Mouse (Mus musculus) lung, postnatal 0 days (tissue): ENCODE results near the gene Gng5. TPM values are rescaled to one million over a fixed set of nuclear protein-coding genes. Genes with fewer than 3 reads are reported as not detected.

Source experiments
- ATAC-seq: fragments of 200-750 bp; cut with Nextera tagmentation; 2 replicates; pipeline ENCODE4 v1.8.0; 2017; ENCODE audit warnings: moderate library complexity
- DNase-seq: peaks from one replicate; pipeline ENCODE4 v3.0.0-alpha.2; 2016; ENCODE audit warnings: low spot score
- H3K27ac ChIP-seq: fragments of 300-500 bp; sonication (generic); 2 replicates; pipeline ENCODE4 v1.5.1; 2014; ENCODE audit warnings: antibody characterized with exemption, mild to moderate bottlenecking, low read length, mixed read lengths
- H3K27me3 ChIP-seq: fragments of 300-500 bp; sonication (generic); replicated peaks from 2 replicates; pipeline ENCODE4 v1.6.1; 2014; ENCODE audit warnings: low read length, mixed read lengths; ENCODE audit not compliant: insufficient read depth
- H3K36me3 ChIP-seq: fragments of 300-500 bp; sonication (generic); 2 replicates; pipeline ENCODE4 v1.6.1; 2014; ENCODE audit warnings: low read length, mixed read lengths; ENCODE audit not compliant: insufficient read depth
- H3K4me1 ChIP-seq: fragments of 300-500 bp; sonication (generic); 2 replicates; pipeline ENCODE4 v1.6.1; 2014; ENCODE audit warnings: antibody characterized with exemption, low read depth, low read length, mixed read lengths; ENCODE audit not compliant: insufficient read depth
- H3K4me2 ChIP-seq: fragments of 300-500 bp; sonication (generic); replicated peaks from 2 replicates; pipeline ENCODE4 v1.6.1; 2014; ENCODE audit warnings: low read depth, mild to moderate bottlenecking, low read length, moderate library complexity, mixed read lengths
- H3K4me3 ChIP-seq: fragments of 300-500 bp; sonication (generic); 2 replicates; pipeline ENCODE4 v1.5.1; 2014; ENCODE audit warnings: low read depth, low read length
- H3K9ac ChIP-seq: fragments of 300-500 bp; sonication (generic); replicated peaks from 2 replicates; pipeline ENCODE4 v1.6.1; 2014; ENCODE audit warnings: low read depth, mild to moderate bottlenecking
- H3K9me3 ChIP-seq: fragments of 300-500 bp; sonication (generic); 2 replicates; pipeline ENCODE4 v1.6.1; 2016; ENCODE audit warnings: low read length, mixed read lengths
- CTCF ChIP-seq: IDR thresholded peaks from 2 replicates; pipeline ENCODE4 v1.5.1; 2016; ENCODE audit warnings: antibody characterized with exemption, mild to moderate bottlenecking
- EP300 ChIP-seq: IDR thresholded peaks from 2 replicates; pipeline ENCODE4 v1.6.1; 2016; ENCODE audit warnings: antibody characterized with exemption, mild to moderate bottlenecking, control low read depth
- WGBS: fragments of 180-500 bp; shearing (Covaris S2); extraction: QIAGEN DNeasy Blood & Tissue Kit; methylation state at CpG from one replicate; pipeline ENCODE4 v1.1.7; 2014; 5-methylcytosine and 5-hydroxymethylcytosine counted together
- polyA plus RNA-seq: library from polyadenylated mRNA; unstranded; fragments of >200 nt; fragmentation: Nextera tagmentation; extraction: Ambion mirVana; gene quantifications from 2 replicates; pipeline ENCODE4 v1.2.1, GENCODE M21; 2015

Gene Gng5
- polyA plus RNA-seq, 1 experiment from 2014 or later, result 1,414 TPM

- TF ChIP-seq CTCF (no peak), EP300 (no peak)
- Histone ChIP-seq H3K27ac (no peak overlapping the region), H3K4me3 (no peak overlapping the region), H3K27me3 (no peaks in the 10 kb centered on the region), H3K4me2 (no peak overlapping the region), H3K4me1 (no peaks in the 10 kb centered on the region), H3K36me3 (no peaks in the 10 kb centered on the region), H3K9me3 (no peaks in the 10 kb centered on the region), H3K9ac (no peak overlapping the region)
- DNase-seq (no peak), ATAC-seq (no peak)
Observed at GRCm38 (mm10) chr3:146473741-146474140, 25.9 kb upstream of the Gng5 start.

- H3K4me2 ChIP-seq, result no peak overlapping the region
- H3K4me3 ChIP-seq, result no peak overlapping the region
- TF ChIP-seq CTCF, result no peak
- TF ChIP-seq EP300, result no peak
- WGBS, result 98% methylated on average over 3 of the region's 3 CpGs
- no peak for DNase-seq
- no peak overlapping the region for H3K9ac ChIP-seq
- H3K27ac ChIP-seq, result no peak overlapping the region
- no peak for ATAC-seq
- H3K36me3 ChIP-seq, result no peaks in the 10 kb centered on the region
- H3K27me3 ChIP-seq, result no peaks in the 10 kb centered on the region
- H3K4me1 ChIP-seq, result no peaks in the 10 kb centered on the region
- H3K9me3 ChIP-seq, result no peaks in the 10 kb centered on the region
Observed at GRCm38 (mm10) chr3:146474428-146474827, 25.2 kb upstream of the Gng5 start.

GRCm38 (mm10) chr3:146482044-146482443 is 17.6 kb upstream of the Gng5 start:
- ATAC-seq, result no peak
- no peaks in the 10 kb centered on the region for H3K27me3 ChIP-seq

GRCm38 (mm10) chr3:146486464-146486863 is 13.1 kb upstream of the Gng5 start:
- 82% methylated on average over 4 of the region's 4 CpGs for WGBS
- no peaks in the 10 kb centered on the region for H3K27me3 ChIP-seq
- no peak for ATAC-seq

More at GRCm38 (mm10) chr3:146482044-146482443, 17.6 kb upstream of the Gng5 start:
- no peak overlapping the region for H3K4me3 ChIP-seq
- H3K4me2 ChIP-seq, result no peak overlapping the region
- no peaks in the 10 kb centered on the region for H3K4me1 ChIP-seq
- peak; percentile 35 for DNase-seq
- no peaks in the 10 kb centered on the region for H3K9me3 ChIP-seq
- no peak for TF ChIP-seq EP300
- TF ChIP-seq CTCF, result peak; percentile 44
- no peak overlapping the region for H3K27ac ChIP-seq
- no peak overlapping the region for H3K9ac ChIP-seq
- 49% methylated on average over 2 of the region's 2 CpGs for whole genome bisulfite sequencing
- no peaks in the 10 kb centered on the region for H3K36me3 ChIP-seq

GRCm38 (mm10) chr3:146494941-146495340 is 4.7 kb upstream of the Gng5 start:
- TF ChIP-seq EP300 (no peak), CTCF (no peak)
- no peaks in the 10 kb centered on the region for H3K36me3 ChIP-seq
- DNase-seq (no peak), ATAC-seq (no peak)
- H3K9ac ChIP-seq, result no peak overlapping the region
- H3K9me3 ChIP-seq, result no peaks in the 10 kb centered on the region
- WGBS, result 90% methylated on average over 8 of the region's 8 CpGs
- no peak overlapping the region for H3K4me3 ChIP-seq
- H3K4me1 ChIP-seq, result no peaks in the 10 kb centered on the region
- H3K27ac ChIP-seq, result no peak overlapping the region
- no peak overlapping the region for H3K4me2 ChIP-seq
- H3K27me3 ChIP-seq, result no peaks in the 10 kb centered on the region

More at GRCm38 (mm10) chr3:146486464-146486863, 13.1 kb upstream of the Gng5 start:
- DNase-seq, result no peak
- Histone ChIP-seq H3K27ac (no peak overlapping the region), H3K9me3 (no peaks in the 10 kb centered on the region), H3K4me2 (no peak overlapping the region), H3K9ac (no peak overlapping the region), H3K4me1 (no peaks in the 10 kb centered on the region), H3K36me3 (no peaks in the 10 kb centered on the region), H3K4me3 (no peak overlapping the region)
- TF ChIP-seq CTCF, result peak; percentile 32
- TF ChIP-seq EP300, result no peak

GRCm38 (mm10) chr3:146498989-146499388 is 618 bp upstream of the Gng5 start:
- Histone ChIP-seq H3K9ac (peak overlapping the region; percentile 94), H3K4me2 (peak overlapping the region; percentile 64), H3K4me3 (peak overlapping the region; percentile 96), H3K27ac (peak overlapping the region; percentile 99), H3K4me1 (peaks cover 3% of the 10 kb centered on the region; the same call in 1 of the 2 replicates), H3K27me3 (no peaks in the 10 kb centered on the region), H3K9me3 (no peaks in the 10 kb centered on the region), H3K36me3 (no peaks in the 10 kb centered on the region)
- 2% methylated on average over 13 of the region's 13 CpGs for WGBS
- TF ChIP-seq CTCF (no peak), EP300 (no peak)
- ATAC-seq, result no peak
- no peak for DNase-seq
